Mouse (Mus musculus) lung, postnatal 36 days (tissue): Measurements from ENCODE around the gene Zfp759.
"Not testable (repeated sequence)": the region's sequence is repeated elsewhere in the genome, so short reads cannot be mapped to it uniquely, and the experiment has no call there.

Source experiments
- DNase-seq: peaks from one replicate; pipeline ENCODE4 v3.0.0; 2022; ENCODE audit warnings: mixed read lengths

Zfp759 gene

GRCm38 (mm10) chr13:67121360-67121759, at the start of gene Zfp759:
Zfp759 (plus strand) TSS chr13:67121660.
- not testable (repeated sequence) for DNase-seq

GRCm38 (mm10) chr13:67072786-67073185, 48.7 kb upstream of the Zfp759 start:
- DNase-seq, result no peak

- DNase-seq, result no peak
Measured at GRCm38 (mm10) chr13:67077244-67077643, 44.2 kb upstream of the Zfp759 start.

- peak; percentile 86 for DNase-seq
Measured at GRCm38 (mm10) chr13:67081142-67081713, 40.2 kb upstream of the Zfp759 start.

- DNase-seq, result peak; percentile 37
Measured at GRCm38 (mm10) chr13:67081946-67082345, 39.5 kb upstream of the Zfp759 start.

- DNase-seq, result no peak
Measured at GRCm38 (mm10) chr13:67090154-67090553, 31.3 kb upstream of the Zfp759 start.

GRCm38 (mm10) chr13:67097876-67098275, 23.6 kb upstream of the Zfp759 start, which contains the start of gene Zfp708:
Zfp708 (minus strand) TSS chr13:67097976.
- no peak for DNase-seq

- no peak for DNase-seq
Measured at GRCm38 (mm10) chr13:67107681-67108080, 13.8 kb upstream of the Zfp759 start.

GRCm38 (mm10) chr13:67108194-67108820, 13.2 kb upstream of the Zfp759 start, which contains the start of gene Gm28557:
Gm28557 (minus strand) TSS chr13:67108604.
- DNase-seq, result peak; percentile 99

- no peak for DNase-seq
Measured at GRCm38 (mm10) chr13:67108821-67109206, 12.6 kb upstream of the Zfp759 start.

- peak; percentile 43 for DNase-seq
Measured at GRCm38 (mm10) chr13:67112096-67112495, 9.4 kb upstream of the Zfp759 start.

GRCm38 (mm10) chr13:67113287-67113686, 8.2 kb upstream of the Zfp759 start:
- no peak for DNase-seq

GRCm38 (mm10) chr13:67116163-67116562, 5.3 kb upstream of the Zfp759 start, which contains the start of gene Rslcan18:
Rslcan18 (minus strand) TSS chr13:67116263.
- not testable (repeated sequence) for DNase-seq

- no peak for DNase-seq
Measured at GRCm38 (mm10) chr13:67124460-67124859, 3.0 kb downstream of the Zfp759 start.

- not testable (repeated sequence) for DNase-seq
Measured at GRCm38 (mm10) chr13:67127507-67127906, 6.0 kb downstream of the Zfp759 start.

GRCm38 (mm10) chr13:67128038-67128721, 6.7 kb downstream of the Zfp759 start:
- peak; percentile 94 for DNase-seq

- DNase-seq, result not testable (repeated sequence)
Measured at GRCm38 (mm10) chr13:67166122-67166521, 44.7 kb downstream of the Zfp759 start.

- DNase-seq, result peak; percentile 94
Measured at GRCm38 (mm10) chr13:67172991-67173722, 51.7 kb downstream of the Zfp759 start, which contains the start of gene Rsl1. Rsl1 (plus strand) TSS chr13:67173182.

GRCm38 (mm10) chr13:67173723-67174055, 52.2 kb downstream of the Zfp759 start:
- DNase-seq, result no peak
